Mouse (Mus musculus): ENCODE measurements around the gene 9030612E09Rik. TPM values are rescaled to one million over a fixed set of nuclear protein-coding genes. Genes with fewer than 3 reads are reported as not detected.

The 9030612E09Rik gene
- polyA plus RNA-seq, 1 experiment from 2014 or later: 1.6 TPM

DNA sequence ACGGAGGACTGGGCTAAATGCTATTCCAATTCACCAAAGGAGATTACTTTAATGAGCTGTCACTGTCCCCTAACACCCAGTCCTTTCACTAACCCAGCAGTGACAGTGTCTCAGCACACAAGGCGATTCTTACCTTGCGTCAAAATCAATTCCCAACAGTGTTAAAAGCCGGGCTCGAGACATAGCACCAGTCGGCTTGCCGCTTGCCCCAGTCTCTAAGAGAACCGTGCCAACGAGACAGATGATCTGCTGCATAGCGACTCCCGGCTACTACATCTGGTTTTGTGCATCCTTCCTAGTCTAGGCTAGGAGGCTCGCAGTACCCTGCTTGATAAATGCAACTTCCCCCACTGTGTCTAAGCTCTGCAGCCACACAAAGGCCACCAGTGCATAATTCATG, 12.2 kb upstream of the 9030612E09Rik start:
- ATAC-seq (ENCODE audit: low FRiP score): peak; percentile 59; the same call in 1 of the 2 replicates
- peaks cover 10% of the 10 kb centered on the region for H3K4me1 ChIP-seq (replicated peaks; ENCODE audit: control insufficient read depth, insufficient read depth, low read length)
- H3K9ac ChIP-seq: 0 out of 2 replicates have a peak overlapping the region, but pooled peaks have one; percentile 24
- no peaks in the 10 kb centered on the region for H3K27me3 ChIP-seq (ENCODE audit: control insufficient read depth, insufficient read depth, low read length)
- no peak overlapping the region for H3K4me3 ChIP-seq (replicated peaks; ENCODE audit: low read length)
- DNase-seq (ENCODE audit: low spot score): no peak
- H3K27ac ChIP-seq: 0 out of 2 replicates have a peak overlapping the region, but pooled peaks have one; percentile 14
- 45% methylated on average over 12 of the region's 12 CpGs for WGBS
- peak overlapping the region; percentile 40 for H3K4me2 ChIP-seq (replicated peaks)
- H3K36me3 ChIP-seq (replicated peaks; ENCODE audit: control insufficient read depth, insufficient read depth): 0 out of 2 replicates have a peak, but pooled peaks cover 6% of the 10 kb centered on the region
- H3K9me3 ChIP-seq (ENCODE audit: control insufficient read depth, low read length): no peaks in the 10 kb centered on the region; the same call in 1 of the 2 replicates

DNA sequence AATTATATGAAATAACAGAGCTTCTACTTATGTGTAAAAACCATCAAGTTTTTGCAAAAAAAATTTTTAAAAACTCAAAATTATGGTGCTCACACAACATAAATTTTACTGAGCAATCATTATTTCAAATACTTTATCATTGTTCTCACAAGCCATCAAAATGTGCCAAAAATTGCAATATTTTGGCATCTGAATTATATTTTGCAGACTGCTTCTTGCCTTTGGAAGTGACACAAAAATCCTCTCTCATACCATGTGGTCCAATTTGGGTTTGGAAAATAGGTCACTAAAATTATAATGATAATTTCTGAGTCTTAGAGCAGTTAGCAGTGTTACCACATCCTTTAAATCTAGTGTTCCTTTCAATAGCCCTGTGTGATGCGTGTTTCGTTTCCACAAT, 10.1 kb upstream of the 9030612E09Rik start:
- Histone ChIP-seq H3K4me2 (replicated peaks) (no peak overlapping the region), H3K9me3 (ENCODE audit: control insufficient read depth, low read length) (no peaks in the 10 kb centered on the region; the same call in 1 of the 2 replicates), H3K27ac (no peak overlapping the region), H3K27me3 (ENCODE audit: control insufficient read depth, insufficient read depth, low read length) (no peaks in the 10 kb centered on the region), H3K4me1 (replicated peaks; ENCODE audit: control insufficient read depth, insufficient read depth, low read length) (peaks cover 19% of the 10 kb centered on the region), H3K4me3 (replicated peaks; ENCODE audit: low read length) (no peak overlapping the region), H3K9ac (no peak overlapping the region), H3K36me3 (replicated peaks; ENCODE audit: control insufficient read depth, insufficient read depth) (0 out of 2 replicates have a peak, but pooled peaks cover 4% of the 10 kb centered on the region)
- WGBS: 99% methylated on average over 2 of the region's 2 CpGs
- DNase-seq (ENCODE audit: low spot score): no peak
- no peak for ATAC-seq (ENCODE audit: low FRiP score)

DNA sequence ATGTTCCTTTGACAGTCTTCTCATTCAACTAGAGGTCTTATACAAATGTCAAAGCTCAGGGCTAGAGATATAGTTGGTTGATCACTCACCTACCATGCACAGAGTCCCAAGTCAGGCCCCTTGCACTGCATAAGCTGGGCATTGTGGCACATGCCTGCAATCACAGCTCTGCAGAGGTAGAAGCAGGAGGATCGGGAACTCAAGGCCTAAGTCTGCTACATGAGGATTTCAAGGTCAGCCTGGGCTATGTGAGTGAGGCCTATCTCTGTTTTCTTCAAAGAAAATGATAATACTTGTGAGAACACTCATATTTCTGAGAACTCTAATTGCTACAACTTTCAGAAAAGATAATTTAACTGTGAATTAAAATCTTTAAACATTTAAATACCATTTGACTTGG, 8.4 kb upstream of the 9030612E09Rik start:
- Histone ChIP-seq H3K27me3 (ENCODE audit: control insufficient read depth, insufficient read depth, low read length) (no peaks in the 10 kb centered on the region), H3K4me1 (replicated peaks; ENCODE audit: control insufficient read depth, insufficient read depth, low read length) (peaks cover 33% of the 10 kb centered on the region), H3K27ac (no peak overlapping the region), H3K4me3 (replicated peaks; ENCODE audit: low read length) (no peak overlapping the region), H3K4me2 (replicated peaks) (no peak overlapping the region), H3K9me3 (ENCODE audit: control insufficient read depth, low read length) (no peaks in the 10 kb centered on the region; the same call in 1 of the 2 replicates), H3K9ac (no peak overlapping the region), H3K36me3 (replicated peaks; ENCODE audit: control insufficient read depth, insufficient read depth) (no peaks in the 10 kb centered on the region)
- ATAC-seq (ENCODE audit: low FRiP score) (no peak), DNase-seq (ENCODE audit: low spot score) (no peak)
- WGBS: 86% methylated on average over 1 of the region's 1 CpGs

DNA sequence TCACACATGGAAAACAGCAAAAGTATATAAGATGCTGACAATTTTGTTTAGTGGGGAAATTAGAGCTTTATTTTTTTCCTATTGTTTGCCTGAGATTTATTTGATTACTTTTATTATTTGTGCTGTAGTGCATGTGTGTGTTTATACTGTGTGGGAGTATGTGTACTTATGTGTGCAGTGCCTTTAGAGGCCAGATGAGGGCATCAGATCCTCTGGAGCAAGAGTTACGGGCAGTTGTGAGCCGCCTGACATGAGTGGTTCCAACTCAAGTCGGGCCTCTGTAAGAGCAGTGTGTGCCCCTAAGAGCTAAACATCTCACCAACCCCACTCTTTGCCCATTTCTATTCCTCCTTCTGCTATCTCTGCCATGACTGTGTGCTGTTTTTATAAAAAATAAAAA, 7.7 kb upstream of the 9030612E09Rik start:
- H3K36me3 ChIP-seq (replicated peaks; ENCODE audit: control insufficient read depth, insufficient read depth): no peaks in the 10 kb centered on the region
- WGBS: 93% methylated on average over 3 of the region's 3 CpGs
- no peak overlapping the region for H3K4me2 ChIP-seq (replicated peaks)
- no peaks in the 10 kb centered on the region for H3K27me3 ChIP-seq (ENCODE audit: control insufficient read depth, insufficient read depth, low read length)
- peaks cover 36% of the 10 kb centered on the region for H3K4me1 ChIP-seq (replicated peaks; ENCODE audit: control insufficient read depth, insufficient read depth, low read length)
- no peak overlapping the region for H3K4me3 ChIP-seq (replicated peaks; ENCODE audit: low read length)
- H3K9me3 ChIP-seq (ENCODE audit: control insufficient read depth, low read length): no peaks in the 10 kb centered on the region; the same call in 1 of the 2 replicates
- no peak overlapping the region for H3K27ac ChIP-seq
- DNase-seq (ENCODE audit: low spot score) (no peak), ATAC-seq (ENCODE audit: low FRiP score) (no peak)
- H3K9ac ChIP-seq: no peak overlapping the region

DNA sequence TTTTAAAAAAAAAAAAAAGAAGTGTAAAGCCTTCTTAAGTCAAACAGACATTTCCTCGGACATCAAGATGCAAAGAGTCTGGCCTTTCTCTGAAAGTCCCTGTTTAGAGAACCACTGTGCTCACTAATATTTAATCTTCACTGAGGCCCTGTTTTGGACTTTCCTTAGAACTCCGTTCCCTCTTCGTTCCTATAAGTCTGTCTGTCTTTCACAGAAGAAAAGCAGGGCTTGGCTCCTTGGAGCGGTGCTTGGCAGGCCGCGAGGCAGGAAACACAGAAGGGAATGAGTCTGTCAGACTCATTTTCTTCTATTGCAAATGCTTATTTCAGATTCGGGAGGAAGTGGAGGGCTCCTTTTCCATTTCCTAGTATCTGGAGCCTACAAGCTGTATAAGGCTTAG, 5.7 kb upstream of the 9030612E09Rik start:
- no peaks in the 10 kb centered on the region for H3K36me3 ChIP-seq (replicated peaks; ENCODE audit: control insufficient read depth, insufficient read depth)
- H3K4me1 ChIP-seq (replicated peaks; ENCODE audit: control insufficient read depth, insufficient read depth, low read length): peaks cover 38% of the 10 kb centered on the region
- DNase-seq (ENCODE audit: low spot score) (no peak), ATAC-seq (ENCODE audit: low FRiP score) (no peak)
- H3K9ac ChIP-seq: no peak overlapping the region
- no peaks in the 10 kb centered on the region for H3K27me3 ChIP-seq (ENCODE audit: control insufficient read depth, insufficient read depth, low read length)
- H3K9me3 ChIP-seq (ENCODE audit: control insufficient read depth, low read length): no peaks in the 10 kb centered on the region
- 74% methylated on average over 7 of the region's 7 CpGs for WGBS
- H3K27ac ChIP-seq: no peak overlapping the region
- no peak overlapping the region for H3K4me3 ChIP-seq (replicated peaks; ENCODE audit: low read length)
- no peak overlapping the region for H3K4me2 ChIP-seq (replicated peaks)

DNA sequence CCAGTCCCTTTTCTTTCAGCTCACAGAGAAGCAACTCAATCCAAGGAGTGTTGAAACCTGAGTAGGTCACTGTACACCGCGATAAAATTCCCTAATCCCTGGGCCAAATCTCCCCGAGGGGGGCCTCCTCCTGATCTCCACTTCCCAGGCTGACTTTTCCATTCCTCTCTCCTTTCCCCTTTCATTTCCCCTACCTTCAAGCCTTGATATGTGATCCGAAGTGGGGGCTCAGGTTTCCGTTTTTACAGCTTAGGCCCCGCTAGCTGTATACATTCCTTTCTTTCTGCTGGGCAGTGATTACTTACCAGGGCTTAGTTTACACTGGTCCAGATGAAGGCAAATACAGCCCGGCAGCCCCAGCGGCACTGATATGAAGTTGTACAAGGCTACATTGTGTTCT, 3.4 kb upstream of the 9030612E09Rik start:
- peak overlapping the region; percentile 76 for H3K4me3 ChIP-seq (replicated peaks; ENCODE audit: low read length)
- H3K27ac ChIP-seq: no peak overlapping the region
- DNase-seq (ENCODE audit: low spot score): no peak
- peak overlapping the region; percentile 96 for H3K9ac ChIP-seq
- H3K4me2 ChIP-seq (replicated peaks): peak overlapping the region; percentile 74
- no peaks in the 10 kb centered on the region for H3K36me3 ChIP-seq (replicated peaks; ENCODE audit: control insufficient read depth, insufficient read depth)
- ATAC-seq (ENCODE audit: low FRiP score): no peak
- peaks cover 46% of the 10 kb centered on the region for H3K4me1 ChIP-seq (replicated peaks; ENCODE audit: control insufficient read depth, insufficient read depth, low read length)
- no peaks in the 10 kb centered on the region for H3K9me3 ChIP-seq (ENCODE audit: control insufficient read depth, low read length)
- H3K27me3 ChIP-seq (ENCODE audit: control insufficient read depth, insufficient read depth, low read length): no peaks in the 10 kb centered on the region
- WGBS: 5% methylated on average over 8 of the region's 8 CpGs

DNA sequence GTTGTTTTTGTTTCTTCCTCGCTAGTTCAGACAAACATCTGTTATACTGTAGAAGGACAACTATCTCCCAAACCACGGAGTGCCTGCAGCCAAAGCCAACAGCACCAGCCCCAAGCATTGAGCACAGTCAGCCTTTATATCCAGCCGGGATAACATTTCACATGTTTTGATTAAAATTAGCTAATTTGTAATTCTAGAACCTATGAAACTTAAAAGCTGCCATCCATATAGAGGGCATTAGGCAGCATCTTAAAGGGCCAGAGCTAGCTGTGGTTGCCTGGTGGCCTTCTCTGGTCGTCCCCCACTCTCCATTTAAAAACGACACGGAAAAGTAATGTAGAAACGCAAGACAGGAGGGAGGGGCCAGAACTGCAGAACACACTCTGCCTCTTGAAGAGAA, 2.4 kb upstream of the 9030612E09Rik start:
- Histone ChIP-seq H3K9me3 (ENCODE audit: control insufficient read depth, low read length) (no peaks in the 10 kb centered on the region), H3K27me3 (ENCODE audit: control insufficient read depth, insufficient read depth, low read length) (no peaks in the 10 kb centered on the region), H3K4me1 (replicated peaks; ENCODE audit: control insufficient read depth, insufficient read depth, low read length) (peaks cover 46% of the 10 kb centered on the region), H3K27ac (no peak overlapping the region), H3K4me2 (replicated peaks) (peak overlapping the region; percentile 74), H3K9ac (peak overlapping the region; percentile 96), H3K36me3 (replicated peaks; ENCODE audit: control insufficient read depth, insufficient read depth) (no peaks in the 10 kb centered on the region), H3K4me3 (replicated peaks; ENCODE audit: low read length) (peak overlapping the region; percentile 76)
- 4% methylated on average over 7 of the region's 7 CpGs for whole genome bisulfite sequencing
- no peak for ATAC-seq (ENCODE audit: low FRiP score)
- DNase-seq (ENCODE audit: low spot score): no peak

DNA sequence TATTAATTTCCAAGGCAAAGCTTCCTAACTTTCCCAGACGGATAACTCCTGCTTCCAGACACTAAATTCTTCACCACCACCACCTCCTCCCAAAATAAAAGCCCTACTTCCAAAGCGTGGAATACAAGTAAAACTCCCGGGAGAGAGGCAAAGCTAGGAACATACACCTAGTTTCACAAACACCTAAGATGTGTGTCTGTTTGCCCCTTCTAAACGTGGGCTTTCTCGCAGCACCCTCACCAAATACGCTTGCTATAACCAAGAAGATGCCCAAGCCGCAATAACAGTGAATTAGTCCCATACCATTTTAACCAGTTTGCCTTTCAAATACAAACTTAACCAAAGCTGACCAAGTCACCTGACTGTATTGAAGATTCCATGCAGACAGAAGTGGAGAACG, 1.9 kb upstream of the 9030612E09Rik start:
- ATAC-seq (ENCODE audit: low FRiP score): no peak
- H3K9ac ChIP-seq: peak overlapping the region; percentile 96
- no peaks in the 10 kb centered on the region for H3K36me3 ChIP-seq (replicated peaks; ENCODE audit: control insufficient read depth, insufficient read depth)
- WGBS: 3% methylated on average over 8 of the region's 8 CpGs
- H3K4me2 ChIP-seq (replicated peaks): peak overlapping the region; percentile 74
- no peaks in the 10 kb centered on the region for H3K27me3 ChIP-seq (ENCODE audit: control insufficient read depth, insufficient read depth, low read length)
- H3K27ac ChIP-seq: peak overlapping the region; percentile 98
- peak overlapping the region; percentile 76 for H3K4me3 ChIP-seq (replicated peaks; ENCODE audit: low read length)
- no peak for DNase-seq (ENCODE audit: low spot score)
- peaks cover 45% of the 10 kb centered on the region for H3K4me1 ChIP-seq (replicated peaks; ENCODE audit: control insufficient read depth, insufficient read depth, low read length)
- no peaks in the 10 kb centered on the region for H3K9me3 ChIP-seq (ENCODE audit: control insufficient read depth, low read length)

DNA sequence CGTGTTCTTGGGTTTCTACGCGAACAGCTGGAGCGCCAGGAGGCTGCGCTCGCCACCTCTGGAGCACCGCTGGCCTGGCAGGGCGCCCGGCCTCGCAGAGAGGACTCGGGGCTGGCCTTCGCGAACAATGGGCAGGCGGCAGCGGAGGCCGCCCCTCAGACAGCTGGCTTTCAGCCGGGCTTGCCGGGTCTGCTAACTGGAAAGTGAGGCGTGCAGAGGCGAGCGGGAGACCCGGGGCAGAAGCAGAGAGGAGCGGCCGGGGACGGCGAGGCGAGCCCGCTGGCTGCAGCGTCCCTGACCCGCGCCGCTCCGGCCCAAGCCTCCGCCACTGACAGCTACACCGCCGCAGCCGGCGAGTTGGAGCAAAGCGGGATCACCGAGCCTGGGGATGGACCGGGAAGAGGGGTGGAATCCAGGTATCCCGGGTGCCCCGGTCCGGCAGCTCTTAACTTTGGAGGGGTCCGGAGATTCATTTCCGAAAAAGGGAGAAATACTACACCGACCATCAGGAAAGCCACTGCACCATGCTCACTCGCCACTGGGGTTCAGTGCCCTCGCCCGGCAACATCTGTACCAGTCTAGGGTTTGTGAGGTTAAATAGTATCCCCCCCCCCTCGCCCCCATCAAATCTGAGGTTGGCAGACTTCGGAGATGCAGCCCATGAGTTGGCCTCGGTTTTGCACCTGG, 1.2 kb upstream of the 9030612E09Rik start:
- Histone ChIP-seq H3K9ac (peak overlapping the region; percentile 96), H3K27ac (peak overlapping the region; percentile 98), H3K4me2 (replicated peaks) (peak overlapping the region; percentile 74), H3K27me3 (ENCODE audit: control insufficient read depth, insufficient read depth, low read length) (no peaks in the 10 kb centered on the region), H3K9me3 (ENCODE audit: control insufficient read depth, low read length) (no peaks in the 10 kb centered on the region), H3K4me1 (replicated peaks; ENCODE audit: control insufficient read depth, insufficient read depth, low read length) (peaks cover 37% of the 10 kb centered on the region), H3K4me3 (replicated peaks; ENCODE audit: low read length) (peak overlapping the region; percentile 76), H3K36me3 (replicated peaks; ENCODE audit: control insufficient read depth, insufficient read depth) (no peaks in the 10 kb centered on the region)
- WGBS: under 1% methylated on average over 53 of the region's 53 CpGs
- ATAC-seq (ENCODE audit: low FRiP score): peak; percentile 24
- peak; percentile 62 for DNase-seq (ENCODE audit: low spot score)
